Mouse (Mus musculus) c-Kit-positive CD71-negative TER-119-negative erythroid progenitor cells, embryonic 14.5 days (primary cell): ENCODE results near the gene Auh.

ENCODE experiments used
- DNase-seq: peaks from one replicate; pipeline ENCODE4 v3.0.0-alpha.2; 2013; ENCODE audit warnings: low read depth

The Auh gene

DNA sequence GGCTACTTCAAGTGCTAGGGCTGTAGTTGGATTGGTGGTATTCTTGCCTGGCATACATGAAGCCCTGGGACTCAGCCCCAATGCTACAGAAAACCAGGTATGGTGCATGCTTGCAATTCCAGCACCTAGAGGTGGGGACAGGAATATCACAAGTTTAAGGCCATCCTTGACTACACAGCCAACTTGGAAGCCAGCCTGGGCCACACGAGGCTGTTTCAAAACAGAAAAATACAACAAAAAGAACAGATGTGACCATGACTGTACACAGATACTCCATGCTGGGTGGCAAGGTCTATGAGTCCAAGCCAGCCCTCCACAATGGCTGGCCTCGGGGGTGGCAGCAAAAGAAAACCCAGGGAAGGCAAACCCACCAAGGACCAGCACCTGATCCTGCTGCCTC, 95.7 kb downstream of the Auh start:
- no peak for DNase-seq

DNA sequence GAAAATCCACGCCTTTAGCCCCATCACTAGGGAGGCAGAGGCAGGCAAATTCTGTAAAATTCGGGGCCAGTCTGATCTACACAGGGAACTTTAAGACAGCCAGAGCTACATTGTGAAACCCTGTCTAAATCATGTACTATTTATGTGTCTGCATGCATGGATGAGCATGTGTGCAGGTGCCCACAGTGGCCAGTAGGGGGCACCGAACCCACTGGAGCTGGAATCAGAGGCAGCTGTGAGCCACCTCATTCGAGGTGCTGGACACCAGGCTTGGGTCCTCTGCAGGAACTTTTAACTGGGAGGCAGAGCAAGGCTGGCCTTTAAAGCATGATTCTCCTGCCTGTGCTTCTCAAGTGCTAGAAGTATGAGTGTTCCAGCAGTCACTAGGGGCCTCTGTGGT, 96.3 kb downstream of the Auh start:
- no peak for DNase-seq

DNA sequence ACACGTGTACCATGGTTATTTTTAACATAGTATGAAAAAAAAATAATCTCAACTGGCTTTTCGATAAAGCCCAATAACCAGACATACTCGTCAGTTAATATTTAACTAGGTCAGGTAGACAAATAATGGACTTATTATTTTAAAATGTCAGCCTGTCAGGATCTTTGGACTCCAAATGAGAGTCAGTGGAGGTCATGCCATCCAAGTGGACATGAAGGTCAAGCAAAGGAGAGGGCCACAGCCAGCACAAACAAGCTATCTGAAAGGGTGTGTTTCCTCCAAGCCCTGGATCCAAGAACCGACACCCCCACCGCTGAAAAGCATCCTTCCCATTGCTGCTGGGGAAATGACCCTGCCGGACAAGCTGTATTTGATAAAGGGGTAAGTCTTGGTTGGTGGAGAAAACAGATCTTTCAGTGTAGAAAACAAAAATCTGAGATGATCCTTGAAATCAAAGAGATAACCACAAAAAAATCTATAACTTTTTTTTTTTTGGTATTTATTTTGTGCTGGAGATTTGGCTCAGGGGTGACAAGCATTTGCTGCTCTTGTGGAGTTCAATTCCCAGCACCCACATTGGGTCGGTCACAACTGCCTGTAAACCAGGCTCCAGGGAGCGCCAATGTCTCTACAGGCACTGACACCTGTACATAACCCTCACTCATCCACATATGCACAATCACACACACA, 96.9 kb downstream of the Auh start:
- no peak for DNase-seq

DNA sequence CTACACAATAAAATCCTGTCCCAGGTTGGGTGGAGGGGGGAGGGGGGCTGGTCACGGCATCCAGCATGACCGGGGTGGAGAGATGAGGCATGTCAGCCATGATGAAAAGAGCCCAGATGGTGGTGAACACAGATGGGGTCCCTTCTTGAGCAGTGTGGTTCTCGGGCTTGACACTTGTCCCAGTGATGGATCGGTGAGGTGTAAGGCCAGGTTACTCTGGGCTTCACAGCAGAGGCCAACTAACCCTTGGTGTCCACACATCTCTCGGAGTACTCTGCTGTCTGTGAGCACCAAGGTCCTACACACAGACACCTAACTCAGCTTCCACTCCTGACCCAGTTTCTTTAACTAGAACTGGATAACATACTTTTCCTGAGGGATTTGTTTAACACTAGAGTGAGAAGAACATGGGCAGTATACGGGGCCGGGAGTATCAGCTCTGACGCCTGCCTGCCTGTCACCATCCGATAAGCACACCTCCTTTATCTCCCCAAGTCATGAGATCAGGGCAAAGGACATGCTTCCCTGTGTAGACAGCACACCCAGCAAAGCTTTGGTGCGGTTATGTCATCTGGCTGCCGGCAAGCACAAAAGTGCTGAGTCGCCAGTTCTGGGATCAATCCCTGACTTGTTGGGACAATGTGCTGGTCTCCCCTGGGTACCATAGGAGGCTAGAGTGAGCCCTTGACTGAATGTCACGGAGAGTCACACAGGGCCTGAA, 98.3 kb downstream of the Auh start:
- DNase-seq: no peak

DNA sequence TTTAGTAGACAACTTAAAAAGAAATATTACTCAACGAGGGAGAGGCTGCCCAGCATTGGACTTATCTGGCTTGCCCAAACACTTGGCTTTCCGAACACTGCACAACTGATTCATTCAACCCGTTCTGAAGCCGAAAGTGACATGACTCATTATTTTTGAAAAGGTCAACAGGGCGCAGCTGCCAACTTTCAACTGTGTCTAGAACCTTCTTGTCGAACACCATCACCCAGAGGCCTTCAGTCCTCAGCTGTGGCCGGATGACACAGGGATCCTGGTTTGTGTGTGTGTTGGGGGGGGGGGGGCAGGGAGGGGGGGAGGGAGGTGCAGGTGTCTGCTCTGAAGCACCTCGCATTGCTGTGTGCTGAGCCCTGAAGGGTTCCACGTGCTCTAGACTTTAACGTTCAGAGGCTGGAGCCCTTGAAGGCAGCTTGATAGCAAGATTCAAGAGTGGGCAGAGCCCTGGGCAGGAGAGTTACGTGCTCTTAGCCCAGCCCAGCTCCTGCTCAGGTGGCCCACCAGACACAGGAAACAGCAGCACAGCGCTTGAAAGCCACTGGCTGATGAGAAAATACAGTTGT, 100.4 kb downstream of the Auh start:
- no peak for DNase-seq

DNA sequence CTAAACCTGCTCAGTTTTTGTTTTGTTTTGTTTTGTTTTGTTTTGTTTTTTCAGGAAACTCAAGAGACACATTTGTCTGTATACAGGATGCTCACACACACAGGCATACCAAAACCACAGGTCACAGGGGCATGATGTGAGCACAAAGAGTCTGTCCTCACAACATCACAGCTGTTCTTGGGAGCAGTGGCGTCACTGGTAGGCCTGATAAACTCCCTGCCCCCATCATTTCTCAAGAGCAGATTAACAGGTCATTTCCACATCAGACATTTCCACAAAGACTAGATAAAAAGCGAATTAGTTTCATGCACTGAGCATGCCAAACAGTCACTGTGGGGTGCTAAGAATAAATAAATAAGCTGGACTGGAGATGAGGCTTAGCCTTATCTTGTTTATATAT, 101.3 kb downstream of the Auh start:
- DNase-seq: no peak

DNA sequence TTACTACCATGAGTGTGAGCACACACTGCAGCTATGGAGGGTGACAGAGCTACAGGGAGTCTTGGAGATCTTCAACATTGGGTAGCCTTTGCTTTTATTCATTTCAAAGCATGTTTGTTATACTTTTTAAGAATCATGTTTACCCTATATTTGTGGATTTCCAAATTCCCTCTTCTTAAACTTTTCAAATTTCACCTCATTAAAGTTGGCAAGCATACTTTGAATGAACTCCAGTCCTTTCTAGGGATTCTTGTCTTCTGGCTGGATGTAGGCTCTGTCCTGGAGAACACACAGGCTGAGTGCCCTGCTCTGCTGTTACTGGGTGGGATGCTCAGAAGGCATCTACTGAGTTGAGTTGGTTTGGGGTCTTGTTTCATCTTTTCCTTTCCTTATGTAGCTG, 102.8 kb downstream of the Auh start:
- DNase-seq: no peak

DNA sequence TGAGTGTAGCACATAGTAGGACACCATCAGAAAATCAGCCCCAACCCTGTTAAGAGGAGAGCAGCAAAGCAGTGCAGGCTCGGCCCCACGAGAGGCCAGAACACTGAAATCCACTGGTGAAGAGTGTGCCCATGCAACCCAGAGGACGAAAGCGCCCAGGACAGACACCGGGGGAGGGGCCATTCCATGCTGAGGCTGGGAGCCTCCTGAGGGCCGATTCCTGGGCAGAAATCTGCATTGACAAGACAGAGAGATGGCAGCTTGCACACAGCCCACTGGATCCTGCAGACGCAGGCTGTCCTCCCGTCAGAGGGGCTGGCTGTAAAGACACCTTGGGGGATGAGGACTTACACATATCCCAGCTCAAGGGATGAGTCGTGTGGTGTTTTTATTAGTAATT, 104.7 kb downstream of the Auh start:
- DNase-seq: no peak

DNA sequence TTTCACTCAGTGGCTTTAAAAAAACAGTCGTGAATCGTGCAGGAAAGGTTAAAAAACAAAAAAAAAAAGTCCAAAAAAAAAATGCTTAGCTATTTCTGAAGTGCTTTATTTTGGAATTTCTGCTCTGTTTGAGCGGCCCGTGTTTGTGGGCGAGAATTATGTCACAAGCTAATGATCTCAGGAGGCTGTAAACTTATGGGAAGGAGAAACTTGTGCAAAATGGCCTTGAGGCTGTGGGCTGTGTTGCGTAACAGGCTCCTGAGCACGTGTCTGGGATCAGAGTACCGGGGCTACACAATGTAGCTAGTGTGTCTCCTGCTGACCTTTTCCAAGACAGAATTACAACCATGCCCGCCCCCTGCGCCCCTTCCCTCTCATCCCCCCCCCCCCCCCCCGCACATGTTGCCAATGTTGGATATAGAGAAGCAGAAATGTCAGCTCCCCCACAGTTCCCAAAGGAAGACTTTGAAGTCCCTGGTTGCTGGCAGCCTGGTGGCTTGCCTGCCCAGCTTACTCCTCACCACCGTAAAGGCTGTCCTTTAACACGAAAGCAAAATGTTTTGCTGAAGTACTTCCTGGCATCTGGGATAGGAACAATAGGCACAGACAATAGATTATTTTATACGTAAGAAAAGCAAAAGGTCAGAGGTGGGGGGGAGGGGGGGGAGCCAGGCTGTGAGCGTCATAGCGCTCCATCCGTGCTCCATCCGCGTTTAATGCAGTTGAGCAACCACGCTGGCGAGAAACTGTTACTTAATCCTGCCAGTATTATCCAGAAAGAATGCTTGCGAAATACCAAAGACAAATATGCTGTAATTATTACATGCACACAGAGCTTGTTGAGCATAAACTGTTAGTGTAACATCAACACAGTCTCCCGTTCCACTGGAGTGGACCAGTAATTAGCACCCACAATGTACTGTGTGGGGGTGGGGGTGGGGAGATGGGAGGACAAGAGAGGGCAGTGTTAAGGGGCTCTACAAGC, 107.0 kb downstream of the Auh start:
- no peak for DNase-seq

DNA sequence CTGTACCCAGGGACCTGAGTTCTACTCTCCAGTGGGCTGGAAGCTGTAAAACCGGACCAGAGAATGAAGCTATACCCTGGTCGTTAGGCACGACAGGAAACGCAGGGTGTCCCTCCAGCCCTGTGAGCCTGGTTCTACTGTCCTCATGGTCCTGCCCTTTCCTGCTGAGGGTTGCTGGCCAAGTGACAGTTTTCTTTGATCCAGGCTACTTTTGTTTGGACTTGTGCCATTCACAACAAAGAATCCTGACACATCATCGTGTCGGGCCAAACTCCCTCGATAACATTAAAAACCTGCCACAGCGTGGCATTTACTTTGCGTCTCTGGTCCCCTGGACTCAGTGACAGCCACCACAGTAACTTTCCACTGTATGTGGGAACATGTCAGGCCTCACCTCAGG, 107.9 kb downstream of the Auh start:
- no peak for DNase-seq

DNA sequence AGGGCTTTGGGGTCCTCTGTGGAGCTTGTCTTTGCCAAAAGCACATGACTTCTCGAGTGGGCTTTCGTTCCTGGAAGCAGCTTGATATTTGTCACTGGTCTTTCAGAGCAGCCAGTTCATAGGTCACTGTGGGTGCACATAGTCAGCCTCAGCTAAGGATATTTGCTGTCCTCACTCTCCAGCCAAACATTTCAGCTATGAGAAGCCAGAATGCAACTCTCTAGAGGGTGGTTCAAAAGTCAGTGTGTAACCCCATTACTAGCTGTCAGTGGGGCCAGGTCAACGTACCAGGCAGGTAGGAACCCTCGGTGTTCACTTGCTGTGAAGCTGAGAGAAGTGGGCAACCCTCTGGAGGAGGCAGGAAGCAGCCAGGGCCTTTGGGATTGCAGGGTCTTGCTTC, 109.6 kb downstream of the Auh start:
- no peak for DNase-seq

DNA sequence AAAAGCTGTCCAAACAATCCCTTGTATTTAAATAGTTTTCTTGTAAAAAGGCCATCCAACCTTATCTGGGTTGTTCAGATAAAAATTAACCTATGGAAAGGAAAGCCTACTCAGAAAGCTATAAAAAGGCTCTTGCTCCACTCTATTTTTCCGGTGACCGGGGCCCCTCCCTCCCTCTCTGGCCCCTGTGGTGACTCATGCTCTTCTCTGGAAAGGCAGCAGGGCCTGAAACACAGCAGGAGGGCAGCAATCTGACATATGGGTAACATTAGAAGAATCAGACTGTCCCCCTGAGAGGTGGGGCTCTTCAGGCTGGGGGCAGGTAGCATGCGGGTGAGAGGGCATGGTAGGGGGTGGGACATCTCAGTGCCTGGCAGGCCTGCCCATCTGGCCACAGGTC, 110.7 kb downstream of the Auh start:
- peak; percentile 75 for DNase-seq

DNA sequence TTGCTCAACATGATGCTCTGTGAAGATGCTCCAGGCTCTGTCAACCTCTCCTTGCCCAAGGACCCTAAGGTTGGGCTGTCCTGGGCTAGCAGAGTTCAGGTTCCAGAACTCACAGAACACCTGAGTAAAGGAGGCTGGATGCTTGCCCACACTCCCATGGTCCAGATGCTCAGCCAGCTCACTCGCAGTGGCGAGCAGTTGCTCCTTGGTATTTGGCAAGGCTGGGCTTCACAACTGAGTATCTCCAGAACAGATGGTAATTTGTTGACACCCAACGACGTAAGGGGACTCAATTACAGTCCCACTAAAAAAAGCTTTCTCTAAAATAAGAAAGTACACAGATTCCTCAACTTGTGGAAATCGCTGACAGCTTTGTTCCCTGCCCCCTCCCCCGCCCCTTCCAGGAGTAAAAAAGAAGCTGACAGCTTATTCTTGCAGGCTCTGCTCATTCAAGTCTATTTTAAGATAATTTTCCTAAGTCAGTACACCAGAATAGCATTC, 111.4 kb downstream of the Auh start:
- DNase-seq: no peak

DNA sequence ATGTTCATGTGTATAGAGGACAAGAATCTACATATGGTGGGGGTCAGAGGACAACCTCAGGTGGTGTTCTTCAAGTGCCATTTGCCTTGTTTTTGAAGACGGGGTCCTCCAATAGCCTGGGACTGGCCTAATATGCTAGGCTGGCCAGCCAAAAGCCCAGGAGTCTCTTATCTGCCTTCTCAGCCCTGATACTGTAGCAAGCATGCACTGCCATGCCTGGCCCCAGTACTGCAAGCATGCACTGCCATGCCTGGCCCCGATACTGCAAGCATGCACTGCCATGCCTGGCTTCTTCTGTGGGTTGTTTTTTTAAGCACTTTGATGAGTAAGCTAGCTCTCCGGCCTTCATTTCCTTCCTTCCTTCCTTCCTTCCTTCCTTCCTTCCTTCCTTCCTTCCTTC, 115.7 kb downstream of the Auh start:
- no peak for DNase-seq

DNA sequence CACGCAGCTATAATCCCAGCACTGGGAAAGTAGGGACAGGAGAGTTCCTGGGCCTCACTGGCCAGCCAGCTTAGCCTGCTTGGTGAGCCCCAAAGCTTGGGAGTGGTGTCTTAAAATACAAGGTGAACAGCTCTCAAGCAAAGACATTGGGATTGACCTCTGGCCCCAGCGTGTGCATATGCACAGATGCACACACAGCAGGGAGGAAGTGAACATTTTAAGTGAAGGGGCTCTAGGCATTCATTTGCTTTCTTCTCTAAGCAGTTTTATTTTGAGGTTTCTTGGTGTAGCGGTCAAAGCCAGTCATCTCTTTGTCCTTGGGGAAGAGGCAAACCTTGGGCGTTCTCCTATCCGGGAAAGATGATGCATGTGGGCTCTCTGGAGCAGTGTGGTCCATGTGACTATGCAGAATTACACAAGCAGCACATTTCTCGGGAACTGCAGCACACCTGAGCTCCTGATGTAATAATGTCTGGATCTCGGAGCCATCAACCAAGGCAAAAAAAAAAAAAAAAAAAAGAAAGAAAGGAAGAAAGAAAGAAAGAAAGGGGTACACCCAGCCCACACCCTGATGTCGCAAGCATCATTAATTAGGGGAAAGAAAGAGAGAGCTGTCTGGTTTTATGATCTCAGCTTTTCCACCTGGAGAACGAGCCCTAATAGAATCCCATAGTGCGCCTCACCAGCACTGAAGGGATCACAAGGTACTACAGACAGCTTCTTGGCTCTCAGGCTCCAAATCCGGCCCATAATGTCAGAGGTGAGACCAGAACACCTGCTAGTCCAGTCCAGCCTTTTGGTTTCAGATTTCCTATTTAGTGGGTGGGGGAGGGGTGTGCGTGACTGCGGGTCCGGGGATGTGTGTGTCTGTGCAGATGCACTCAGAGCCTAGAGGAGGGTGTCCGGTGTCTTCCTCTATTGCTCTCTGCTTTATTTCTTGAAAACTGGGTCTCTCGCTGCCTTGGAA, 116.6 kb downstream of the Auh start:
- no peak for DNase-seq

DNA sequence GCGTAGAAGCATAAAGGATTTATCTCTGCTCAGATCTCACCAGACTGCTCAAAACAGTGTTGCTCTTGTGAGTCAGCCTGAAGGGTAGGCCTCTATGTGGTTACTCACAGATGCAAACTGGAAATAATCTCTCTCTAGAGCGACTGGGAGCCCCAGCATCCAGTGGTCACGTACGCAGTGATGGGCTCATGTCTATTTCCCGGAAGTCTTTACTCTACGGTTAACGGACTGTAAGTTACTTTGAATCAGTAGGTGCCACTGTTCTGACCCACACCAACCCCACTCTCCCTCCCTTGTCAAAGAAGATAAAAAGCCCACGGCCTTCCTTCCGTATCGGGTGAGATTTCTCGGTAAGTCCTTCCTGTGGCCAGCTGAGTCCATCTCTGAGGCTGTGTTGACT, 121.8 kb downstream of the Auh start:
- DNase-seq: no peak

DNA sequence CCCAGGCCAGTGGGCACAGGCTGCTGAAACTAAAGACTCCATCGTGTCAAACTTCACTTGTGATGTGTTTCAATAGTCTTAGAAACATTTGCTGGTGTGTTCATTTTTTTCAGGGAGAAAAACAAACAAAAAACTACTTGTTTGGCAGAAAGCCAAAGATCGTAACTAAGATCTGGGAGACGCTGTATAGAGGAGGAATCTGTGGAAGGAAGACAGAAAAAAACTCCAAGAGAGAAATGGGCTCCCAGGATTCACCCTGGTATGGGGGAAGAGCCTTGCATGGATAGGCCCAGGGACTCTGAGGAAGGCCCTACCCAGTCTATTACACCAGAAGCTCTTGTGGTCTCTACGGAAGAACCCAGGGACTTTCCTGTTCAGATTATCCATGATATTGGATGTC, 123.5 kb downstream of the Auh start:
- no peak for DNase-seq

DNA sequence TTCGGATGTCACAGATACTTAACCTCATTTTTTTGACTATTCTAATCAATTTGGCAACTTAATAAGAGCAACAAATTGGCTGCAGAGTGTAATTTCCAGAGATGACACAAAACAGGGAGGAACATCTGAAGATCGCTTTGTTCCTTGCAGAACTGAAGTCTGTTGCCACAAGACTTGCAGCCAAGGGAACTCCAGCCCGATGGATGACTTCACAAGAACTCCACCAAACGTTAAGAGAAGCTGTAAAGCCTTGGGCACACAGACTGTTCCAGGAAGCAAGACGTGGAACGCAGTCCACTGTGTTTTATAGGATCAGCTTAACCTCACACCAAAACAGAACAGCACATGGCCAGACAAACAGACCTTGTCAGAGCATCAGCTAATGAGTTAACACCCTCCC, 123.9 kb downstream of the Auh start:
- DNase-seq: no peak

DNA sequence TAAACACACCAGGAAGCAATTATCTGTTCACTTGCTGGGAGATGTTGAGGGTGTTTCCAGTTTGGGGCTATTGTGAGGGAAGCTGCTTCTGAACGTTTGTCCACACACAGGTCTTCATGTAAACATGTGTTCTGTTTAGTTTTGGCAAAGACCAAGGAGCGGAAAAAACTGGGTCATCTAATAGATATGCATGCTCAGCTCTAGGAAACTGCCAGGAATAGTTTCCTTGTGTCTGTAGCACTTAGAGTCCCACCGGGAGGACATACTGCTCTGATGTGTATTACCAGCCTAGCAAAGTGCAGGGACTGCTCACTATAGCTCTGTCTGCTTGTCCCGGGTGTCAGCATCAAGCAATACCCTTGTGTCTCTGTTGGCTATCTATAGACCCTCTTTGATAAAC, 127.0 kb downstream of the Auh start:
- DNase-seq: no peak

DNA sequence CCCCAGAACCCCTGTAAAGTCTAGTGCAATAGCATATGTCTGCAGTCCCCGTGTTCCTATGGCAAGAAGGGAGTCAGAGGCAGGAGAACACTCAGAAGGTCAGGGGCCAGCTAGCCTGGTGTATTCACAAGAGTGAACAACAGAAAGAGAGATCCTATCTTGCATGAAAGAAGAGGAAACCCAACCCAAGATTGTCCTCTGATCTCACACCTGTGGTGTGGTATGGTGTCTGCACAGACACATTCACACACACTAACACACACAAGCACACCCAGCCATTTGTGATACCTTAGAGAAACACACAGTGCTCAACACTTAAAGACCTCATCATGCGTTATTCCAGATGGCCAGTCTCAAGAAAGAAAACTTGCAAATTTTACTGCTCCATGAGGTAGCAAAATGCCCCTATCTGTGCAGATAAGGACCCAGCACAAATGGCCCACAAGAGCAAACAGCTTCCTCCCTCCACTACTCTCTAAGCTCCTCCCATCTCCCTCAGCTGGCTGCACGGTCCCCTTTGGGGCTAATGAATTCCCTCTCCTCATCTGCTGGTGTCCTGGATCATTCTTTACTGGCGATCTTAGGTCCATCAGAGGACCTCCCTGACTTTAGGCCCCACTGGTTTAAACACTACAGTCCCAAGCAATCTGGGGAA, 128.7 kb downstream of the Auh start:
- no peak for DNase-seq

DNA sequence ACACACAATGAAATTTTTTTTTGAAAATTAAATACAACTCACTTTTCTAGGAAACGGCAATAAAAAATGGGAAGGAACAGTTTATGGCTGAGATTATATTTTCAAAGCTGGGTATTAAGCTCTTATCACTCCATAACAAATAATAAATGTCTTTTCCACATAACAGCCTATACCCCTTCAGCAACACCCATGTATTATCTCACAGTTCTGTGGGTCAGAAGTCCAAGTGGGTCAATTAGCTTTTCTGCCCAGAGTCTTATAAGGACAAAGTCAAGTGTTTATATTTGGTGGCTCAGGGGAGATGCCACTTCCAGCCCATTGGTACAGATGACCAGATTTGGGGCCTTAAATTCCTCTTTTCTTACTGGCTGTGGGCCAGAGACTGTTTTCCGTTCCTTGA, 129.4 kb downstream of the Auh start:
- DNase-seq: no peak
